Mouse (Mus musculus) adrenal gland, postnatal 25 days (tissue): Measurements from ENCODE around the gene Slc39a5. TPM values are rescaled to one million over a fixed set of nuclear protein-coding genes. Genes with fewer than 3 reads are reported as not detected.

Experiments used
- DNase-seq: peaks from one replicate; pipeline ENCODE4 v3.0.0; 2021; ENCODE audit warnings: mixed read lengths
- total RNA-seq: library from RNA; stranded (reverse); gene quantifications from 2 replicates; pipeline ENCODE4 v1.2.3, GENCODE M21; 2021

The Slc39a5 gene
- total RNA-seq, 1 experiment from 2014 or later, result not detected

GRCm38 (mm10) chr10:128409692-128410559 lies 8.9 kb upstream of the Slc39a5 start:
- peak; percentile 95 for DNase-seq

DNA sequence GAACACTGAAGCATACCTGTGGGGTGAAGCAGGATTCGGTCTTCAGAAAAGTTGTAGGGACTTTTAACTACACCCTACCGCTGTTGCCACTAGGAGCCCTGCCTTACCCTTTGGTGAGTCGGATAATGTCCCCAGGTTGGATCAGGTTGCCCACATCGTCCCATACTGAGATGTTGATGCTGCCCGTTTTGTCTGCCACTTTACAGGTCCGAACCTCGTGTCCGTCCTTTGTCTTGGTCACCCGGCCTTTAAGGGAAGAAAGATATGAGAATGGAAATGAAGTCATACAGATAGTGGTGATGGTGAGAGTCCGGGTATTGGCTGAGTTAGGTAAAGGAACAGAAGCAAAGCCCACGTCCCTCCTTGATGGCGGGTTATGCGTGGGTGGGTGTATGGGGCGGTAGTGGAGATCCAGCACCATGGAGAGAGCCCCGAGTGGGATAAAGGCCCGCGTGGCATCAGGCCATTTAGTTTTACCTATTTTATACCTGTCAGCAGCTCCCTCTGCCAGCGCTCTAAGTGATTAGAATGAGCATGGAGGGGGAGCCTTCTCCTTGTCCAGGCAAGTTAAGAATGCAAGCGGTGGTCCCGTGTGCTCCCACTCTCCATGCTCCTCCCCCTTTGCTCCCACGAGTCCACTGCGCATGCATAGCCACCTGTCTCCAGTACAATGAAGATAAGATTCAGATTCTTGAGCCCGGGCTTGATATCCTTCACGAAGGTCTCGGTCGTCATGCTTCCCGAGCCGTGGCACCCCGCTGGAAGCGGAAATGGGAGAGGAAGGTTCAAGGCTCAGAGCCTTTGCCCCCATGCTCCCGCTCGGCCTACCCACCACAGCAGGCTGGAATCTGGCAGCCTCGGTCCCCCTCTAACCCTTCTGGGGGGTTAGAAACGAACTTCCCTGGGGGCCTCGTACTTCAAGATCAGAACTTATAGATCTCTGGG lies 7.8 kb upstream of the Slc39a5 start:
- no peak for DNase-seq

DNA sequence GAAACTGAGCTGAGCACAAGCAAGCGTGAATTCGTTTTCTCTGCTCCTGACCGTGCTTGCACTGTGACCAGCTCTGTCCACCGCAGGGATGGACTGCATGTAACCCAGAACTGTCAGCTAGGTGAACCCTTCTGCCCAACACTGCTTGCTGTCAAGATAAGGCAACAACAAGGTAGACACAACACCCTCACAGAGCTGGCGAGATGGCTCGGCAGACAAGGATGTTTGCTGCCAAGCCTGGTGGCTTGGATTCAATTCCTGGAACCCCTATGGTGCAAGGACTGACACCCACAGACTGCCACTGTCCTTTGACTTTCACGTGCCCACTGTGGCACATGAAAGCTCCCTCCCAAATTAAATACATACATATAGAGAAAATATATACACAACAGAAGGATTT lies 2.9 kb upstream of the Slc39a5 start:
- no peak for DNase-seq

DNA sequence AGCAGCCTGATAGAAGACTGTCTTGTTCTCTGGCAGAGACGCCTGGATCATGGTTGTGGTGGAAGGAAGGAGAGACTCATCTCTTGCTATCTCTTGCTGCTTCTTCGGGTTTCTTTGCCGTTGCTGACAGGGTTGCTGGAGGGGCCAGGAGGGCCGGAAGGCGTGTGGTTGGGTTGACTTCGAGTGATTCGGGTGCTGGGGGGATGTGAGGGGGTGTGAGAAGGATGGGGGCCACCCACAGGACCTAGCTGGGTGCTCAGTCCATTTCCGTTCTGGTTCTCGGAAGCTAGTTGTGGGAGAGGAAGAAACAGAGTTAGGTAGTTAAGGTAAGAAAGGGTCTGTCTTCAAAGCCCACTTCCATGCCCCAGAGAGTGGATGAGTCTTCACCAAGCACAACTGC lies 609 bp upstream of the Slc39a5 start:
- no peak for DNase-seq

DNA sequence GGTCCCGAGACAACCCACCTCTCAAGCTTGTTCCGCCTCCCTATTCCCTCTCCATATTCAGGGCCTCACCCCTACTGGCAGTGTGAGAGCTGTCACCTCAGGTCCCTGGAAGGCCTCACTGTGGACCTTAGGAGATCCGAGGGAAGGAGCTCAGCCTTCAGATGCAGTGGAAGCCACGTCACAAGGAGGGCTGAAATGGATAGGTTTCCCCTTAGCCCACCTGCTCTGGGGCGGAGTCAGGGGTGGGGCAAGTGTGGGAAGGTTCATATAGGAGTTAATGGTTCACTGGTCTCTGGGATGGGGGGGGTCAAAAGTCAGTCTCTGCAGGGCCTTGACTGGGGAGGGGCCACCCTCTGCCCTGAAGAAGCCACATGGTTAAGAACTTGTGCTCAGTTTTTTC lies 691 bp downstream of the Slc39a5 start:
- no peak for DNase-seq

DNA sequence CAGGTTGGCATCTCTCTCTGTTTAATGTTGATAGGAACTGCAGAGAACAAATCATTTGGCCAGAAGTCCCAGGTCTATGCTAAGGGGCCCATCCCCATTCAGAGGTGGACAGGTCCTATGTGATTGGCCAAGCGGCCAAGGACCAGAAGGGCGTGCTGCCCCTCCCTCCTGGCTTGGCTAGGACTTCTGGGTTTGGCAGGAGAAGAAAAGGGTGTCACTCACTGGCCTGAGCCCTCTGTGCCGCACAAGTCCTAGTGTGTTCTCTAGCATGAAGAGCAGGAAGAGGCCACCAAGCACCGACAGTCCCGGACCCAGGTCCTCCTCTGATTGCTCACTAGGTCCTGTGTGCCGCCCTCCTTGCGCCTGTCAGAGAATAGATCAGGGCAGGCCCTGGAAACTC lies 3.6 kb downstream of the Slc39a5 start:
- DNase-seq, result no peak

GRCm38 (mm10) chr10:128396716-128397264 lies 4.2 kb downstream of the Slc39a5 start:
- no peak for DNase-seq

DNA sequence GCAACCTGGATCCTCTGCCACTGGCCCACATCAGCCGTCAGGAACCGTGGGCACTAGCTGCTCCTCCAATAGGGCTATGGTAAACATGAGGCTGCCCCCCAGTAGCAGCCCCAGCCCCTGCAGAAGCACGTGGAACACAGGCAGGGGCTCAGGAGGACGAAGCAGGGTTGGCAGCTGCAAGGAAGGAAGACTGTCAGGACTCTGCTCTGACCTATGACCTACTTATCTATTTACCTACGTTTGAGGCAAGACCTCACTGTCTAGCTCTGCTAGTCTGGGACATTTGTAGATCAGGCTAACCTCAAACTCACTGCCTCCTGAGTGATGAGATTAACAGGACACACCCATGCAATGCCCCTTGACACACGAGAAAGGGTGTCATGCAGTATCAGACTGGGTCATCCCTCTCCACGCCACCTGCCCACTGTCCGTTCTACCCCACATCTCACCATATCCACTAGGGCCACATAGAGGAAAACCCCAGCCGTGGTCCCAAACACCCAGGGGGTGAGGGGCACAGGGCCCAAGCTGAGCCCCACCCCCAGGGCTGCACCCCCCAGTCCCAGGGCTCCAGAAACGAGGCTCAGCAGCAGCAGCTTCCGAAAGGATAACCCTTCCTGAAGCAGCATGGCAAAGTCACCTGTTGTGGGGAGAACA lies 4.9 kb downstream of the Slc39a5 start:
- DNase-seq, result no peak

DNA sequence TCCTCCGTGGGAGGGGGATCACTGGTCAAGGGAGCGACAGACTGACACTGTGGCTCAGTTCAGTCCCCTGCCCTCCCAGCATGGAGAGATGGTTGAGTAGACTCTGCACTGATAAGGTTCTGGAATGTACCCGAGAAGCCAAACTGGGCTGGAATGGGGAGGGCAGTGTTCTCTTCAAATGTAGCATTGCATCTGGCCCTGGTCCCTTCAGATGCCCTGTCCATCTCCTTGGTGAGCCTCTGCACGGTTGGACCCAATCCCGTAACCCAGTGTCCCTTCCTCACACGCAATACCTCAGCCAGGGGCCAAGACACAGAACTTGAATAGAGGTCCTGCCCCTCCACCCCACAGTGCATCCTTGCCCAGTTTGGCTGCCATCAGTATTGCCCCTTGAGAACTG lies 9.2 kb downstream of the Slc39a5 start:
- no peak for DNase-seq

DNA sequence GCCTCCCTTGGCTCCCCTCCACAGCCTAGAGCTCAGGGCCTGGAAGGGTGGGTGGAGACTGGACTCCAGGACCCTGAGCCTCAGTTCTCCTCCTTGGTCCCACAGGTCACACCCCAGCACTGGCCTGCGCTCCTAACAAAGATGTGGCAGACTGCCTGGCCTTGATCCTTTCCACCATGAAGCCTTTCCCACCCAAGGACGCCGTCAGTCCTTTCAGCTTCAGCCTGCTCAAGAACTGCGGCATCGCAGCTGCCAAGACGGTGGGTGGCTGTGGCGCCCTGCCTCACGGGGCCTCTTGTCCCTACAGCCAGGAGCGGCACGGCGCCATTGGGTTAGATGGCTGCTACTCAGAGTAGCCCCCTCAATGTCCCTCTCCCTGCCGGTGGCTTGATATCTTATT lies 10.7 kb downstream of the Slc39a5 start:
- peak; percentile 48 for DNase-seq

DNA sequence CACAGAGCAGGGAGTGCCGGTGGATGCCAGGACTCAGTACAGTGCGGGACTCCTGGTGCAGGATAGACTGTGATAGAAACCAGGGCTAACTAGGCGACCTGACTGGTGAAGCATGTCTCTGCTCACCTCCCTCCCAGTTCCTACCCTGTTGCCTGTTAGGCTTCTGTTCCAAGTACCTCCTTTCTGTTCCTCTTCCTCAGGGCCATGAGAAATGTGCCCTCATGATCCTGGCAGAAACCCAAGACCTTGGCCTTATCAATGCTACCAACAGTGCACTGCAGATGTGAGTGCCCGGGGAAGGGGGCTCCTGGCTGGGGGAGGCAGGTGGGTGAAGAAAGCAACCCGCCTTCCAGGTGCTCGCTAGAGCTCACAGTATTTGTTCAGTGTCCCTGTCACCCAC lies 11.5 kb downstream of the Slc39a5 start:
- DNase-seq, result peak; percentile 62

GRCm38 (mm10) chr10:128388941-128389340 lies 12.1 kb downstream of the Slc39a5 start:
- DNase-seq, result no peak

DNA sequence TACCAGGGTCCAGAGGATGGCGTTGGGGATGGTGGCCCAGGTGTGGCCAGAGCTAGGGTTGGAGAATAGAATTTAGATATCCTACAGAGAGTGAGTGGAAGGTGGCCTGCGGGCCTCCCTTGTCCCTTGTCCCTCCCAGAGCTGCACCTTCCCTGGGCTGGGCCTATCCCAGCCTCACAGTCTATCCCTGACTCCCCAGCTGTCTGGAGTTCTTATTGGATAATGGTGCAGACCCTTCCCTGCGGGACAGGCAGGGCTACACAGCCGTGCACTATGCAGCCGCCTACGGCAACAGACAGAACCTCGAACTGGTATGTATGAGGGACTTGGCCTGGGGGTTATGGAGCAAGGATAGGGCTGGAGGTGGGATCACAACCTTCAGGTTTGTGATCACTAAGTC lies 15.1 kb downstream of the Slc39a5 start:
- DNase-seq, result no peak

GRCm38 (mm10) chr10:128382482-128382881 lies 18.5 kb downstream of the Slc39a5 start:
- no peak for DNase-seq

DNA sequence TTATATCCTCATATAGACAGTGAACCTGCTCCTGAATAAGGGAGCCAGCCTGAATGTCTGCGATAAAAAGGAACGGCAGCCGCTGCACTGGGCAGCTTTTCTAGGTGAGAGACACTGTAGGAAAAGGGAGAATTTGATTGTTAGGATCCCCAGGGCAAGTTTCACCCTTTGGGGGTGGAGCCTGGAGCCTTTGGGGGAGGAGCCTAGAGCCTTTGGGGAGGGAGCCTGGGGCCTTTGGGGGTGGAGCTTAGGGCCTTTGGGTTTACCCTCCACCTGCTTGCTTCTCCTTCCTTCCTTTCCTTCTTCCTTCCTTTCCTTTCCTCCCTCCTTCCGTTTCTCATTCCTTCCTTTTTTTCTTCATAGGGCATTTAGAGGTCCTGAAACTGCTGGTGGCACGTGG lies 20.5 kb downstream of the Slc39a5 start:
- DNase-seq, result no peak

- DNase-seq, result no peak
These were observed 21.8 kb downstream of the Slc39a5 start for GRCm38 (mm10) chr10:128379260-128379659.

DNA sequence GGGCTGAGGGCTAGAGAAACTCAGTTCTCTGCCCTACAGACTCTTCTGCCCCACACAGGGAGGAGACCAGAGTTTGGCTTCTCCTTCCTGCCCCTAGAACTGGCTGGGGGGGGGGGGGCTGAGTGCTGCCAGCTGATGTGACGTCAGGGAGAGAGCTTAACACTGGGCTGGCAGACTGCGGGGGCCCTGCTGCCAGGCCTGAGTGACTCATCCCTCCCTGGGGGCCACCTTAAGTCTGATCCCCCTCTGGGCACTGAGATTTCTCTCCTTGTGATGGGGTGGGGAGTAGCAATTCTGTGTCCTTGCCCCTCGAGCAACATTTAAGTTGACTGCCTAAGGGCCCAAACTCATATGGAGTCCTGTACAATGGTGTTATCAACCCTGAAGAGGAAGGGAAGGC lies 22.6 kb downstream of the Slc39a5 start:
- no peak for DNase-seq

DNA sequence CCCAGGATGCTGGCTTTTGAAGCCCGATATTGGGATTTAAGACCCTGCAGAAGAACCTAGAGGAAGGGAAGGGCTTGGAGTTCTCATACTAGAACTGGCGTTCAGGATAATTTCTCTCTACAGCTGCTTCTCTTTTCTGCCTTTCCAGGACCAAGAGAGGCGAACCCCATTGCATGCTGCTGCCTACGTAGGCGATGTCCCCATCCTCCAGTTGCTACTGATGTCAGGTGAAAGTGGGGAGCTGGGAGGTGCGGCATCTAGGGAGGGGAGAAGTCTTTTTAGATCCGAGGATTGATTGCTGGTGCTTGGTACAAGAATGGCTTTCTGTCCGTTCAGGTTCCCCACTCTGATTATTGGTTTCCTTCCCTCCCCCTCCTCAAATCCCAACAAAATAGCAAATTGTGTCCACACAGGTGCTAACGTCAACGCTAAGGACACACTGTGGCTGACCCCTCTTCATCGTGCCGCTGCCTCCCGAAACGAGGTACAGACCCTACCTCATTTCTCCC lies 23.0 kb downstream of the Slc39a5 start:
- no peak for DNase-seq

DNA sequence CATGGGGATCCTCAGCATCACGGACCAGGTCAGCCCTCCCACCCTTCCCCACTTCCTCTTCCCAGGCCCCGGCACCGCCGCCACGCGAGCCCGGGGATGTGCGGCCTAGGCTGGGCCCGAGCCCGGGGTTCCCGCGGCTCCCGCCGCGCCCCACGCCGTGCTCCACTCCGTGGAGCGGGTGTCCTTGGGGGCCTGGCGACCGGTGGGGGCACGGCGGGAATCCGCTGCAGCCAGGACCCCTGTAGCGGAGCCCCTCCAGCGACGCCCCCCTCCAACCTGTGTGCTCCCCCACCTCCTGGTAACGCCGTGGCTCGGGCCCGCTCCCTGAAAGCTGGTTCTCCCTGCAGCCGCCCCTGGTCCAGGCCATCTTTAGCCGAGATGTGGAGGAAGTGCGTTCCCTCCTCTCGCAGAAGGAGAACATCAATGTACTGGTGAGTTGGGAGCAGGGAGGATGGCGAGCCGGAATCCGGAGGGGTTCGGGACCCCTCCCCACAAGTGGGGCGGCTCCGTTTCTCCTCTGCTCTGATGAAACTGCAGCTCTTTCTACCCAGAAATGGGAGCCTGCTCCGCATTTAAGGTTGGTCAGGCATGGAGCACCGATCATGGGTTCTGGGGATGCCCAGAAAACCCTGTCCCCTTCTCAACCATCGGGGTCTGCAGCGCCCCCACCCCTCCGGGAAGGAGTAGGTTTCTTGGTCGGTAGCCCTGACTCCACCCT lies 23.6 kb downstream of the Slc39a5 start:
- DNase-seq, result peak; percentile 57

GRCm38 (mm10) chr10:128376455-128377211 lies 24.4 kb downstream of the Slc39a5 start, which contains the start of gene Ankrd52:
TSS of gene Ankrd52 (plus strand) at chr10:128377115.
- peak; percentile 92 for DNase-seq

GRCm38 (mm10) chr10:128376099-128376454 lies 25.0 kb downstream of the Slc39a5 start:
- no peak for DNase-seq
